Mouse (Mus musculus) kidney, postnatal 36 days (tissue): ENCODE measurements around the gene Snrpb.

ENCODE experiments used
- DNase-seq, 2 experiments: peaks; one replicate each; pipeline ENCODE4 v3.0.0; 2021 to 2022; ENCODE audit warnings: mixed read lengths in 2 of 2

Snrpb gene

DNA sequence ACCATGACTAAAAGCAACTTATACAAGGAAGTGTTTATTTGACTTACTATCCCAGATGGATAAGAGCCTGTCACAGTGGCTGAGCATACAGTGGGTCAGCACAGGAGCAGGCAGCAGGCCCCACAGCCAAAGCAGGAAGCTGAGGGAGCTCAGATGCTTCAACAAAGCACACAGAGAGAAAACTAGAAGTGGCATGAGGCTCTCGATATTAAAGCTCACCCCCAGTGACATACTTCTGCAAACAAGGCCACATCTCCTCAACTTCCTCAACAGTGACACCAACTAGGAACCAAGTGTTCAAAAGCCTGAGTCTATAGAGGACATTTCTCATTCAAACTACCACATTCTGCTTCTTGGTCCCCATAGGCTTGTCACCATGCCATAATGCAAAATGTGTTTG is 49.5 kb downstream of the Snrpb start:
- no peak for DNase-seq

DNA sequence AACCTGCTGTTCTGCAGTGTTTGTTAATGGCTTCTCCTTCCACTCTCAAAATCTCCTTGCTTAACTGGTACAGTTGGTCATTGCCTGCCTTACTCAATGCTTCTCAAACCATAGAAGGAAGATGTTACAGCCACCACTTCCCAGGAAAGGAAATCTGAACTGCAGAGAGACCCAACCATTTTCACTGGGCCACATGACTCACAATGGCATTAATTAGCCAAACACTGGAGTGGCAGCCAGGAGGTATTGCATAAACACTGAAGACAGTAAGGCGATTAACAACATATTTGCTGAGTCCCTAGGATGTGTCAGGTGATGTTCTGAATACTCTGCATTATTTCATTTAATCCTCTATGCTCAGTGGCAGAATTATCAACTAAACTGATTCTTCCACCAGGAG is 53.1 kb downstream of the Snrpb start:
- no peak for DNase-seq

DNA sequence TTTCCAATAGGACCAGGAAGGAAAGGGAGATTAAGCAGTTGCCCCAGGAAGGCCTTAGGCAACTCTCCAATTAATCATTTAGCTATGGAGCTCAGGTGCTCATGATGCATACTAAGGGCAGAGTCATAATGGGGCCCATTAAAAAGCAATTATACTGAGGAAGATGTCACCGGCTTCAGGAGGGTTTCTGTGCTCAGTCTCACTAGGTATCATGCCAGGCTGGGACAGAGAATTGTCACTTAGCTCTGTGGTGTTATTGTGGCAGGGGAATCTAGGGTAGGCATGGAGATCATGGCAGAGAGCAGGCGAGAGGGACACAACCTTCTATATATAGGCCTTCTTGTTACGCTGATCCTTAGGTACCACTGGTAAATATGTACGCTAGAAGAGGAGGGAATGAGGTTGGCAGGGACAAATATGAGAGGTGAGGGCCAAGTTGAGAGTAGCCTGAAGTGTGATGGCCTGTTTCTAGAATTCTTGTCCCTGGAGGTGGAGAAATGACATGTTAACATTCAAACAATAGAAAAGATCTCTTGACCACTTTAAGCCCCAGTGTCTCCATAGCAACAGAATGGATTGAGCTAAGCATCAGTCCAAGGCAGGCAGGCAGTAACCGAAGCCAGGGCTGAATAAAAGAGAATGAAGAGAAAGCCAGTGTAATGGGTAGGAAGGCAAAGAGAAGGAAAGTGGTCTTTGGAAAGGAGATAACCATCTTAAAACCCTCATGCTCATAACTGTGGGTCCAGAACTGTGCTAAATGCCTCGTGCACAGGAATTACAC is 53.7 kb downstream of the Snrpb start:
- DNase-seq, result no peak
